Mouse (Mus musculus): ENCODE results near the gene Cldn12.
A peak's percentile ranks its signal among the peaks of the same experiment; 100 is the strongest.

Gene Cldn12

DNA sequence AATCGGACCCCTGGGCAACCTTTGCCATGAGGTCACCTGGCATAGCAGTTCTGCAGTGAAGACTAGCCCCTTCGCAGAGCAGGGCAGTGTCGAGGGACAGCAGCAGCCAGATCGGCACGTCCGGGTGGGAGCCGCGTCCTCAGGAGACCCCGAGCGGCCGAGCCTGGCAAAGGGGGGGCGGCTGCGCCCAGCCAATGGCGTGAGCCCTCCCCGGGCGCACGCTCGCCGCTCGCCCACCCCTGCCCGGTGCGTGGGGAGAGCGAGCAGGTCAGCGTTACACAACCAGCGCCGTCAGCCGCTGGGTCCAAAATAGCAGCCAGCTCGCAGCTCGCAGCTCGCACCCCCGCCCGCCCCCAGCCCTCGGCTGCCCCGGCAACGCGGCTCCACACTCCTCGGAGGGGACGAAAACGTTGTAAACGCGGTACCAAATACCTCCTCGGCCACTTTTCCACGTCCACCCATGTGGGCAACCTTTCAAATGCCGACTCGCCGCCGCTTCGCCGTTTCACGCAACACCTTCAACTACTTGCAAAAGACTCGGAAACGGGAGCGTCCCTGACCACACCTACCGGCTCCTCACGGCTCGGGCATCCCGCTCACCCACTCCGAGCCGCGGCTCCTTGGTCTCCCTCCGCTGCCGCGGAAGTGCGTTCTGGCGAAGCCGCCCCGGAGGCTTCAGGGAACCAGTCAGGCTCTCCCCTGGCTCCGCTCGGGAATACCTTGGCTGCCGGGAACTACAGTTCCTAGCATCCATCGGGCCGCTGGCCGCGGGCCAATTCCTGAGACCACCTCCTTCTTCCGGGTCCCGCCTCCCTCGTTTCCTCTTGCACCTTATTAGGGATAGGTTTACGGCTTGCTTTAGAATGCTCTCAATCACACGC lies at the start of gene Cldn12:
Gene Cldn12 (minus strand): TSS at position 763 of the 881 bp plus-strand sequence.
- peak; percentile 97 to 98 for DNase-seq (ENCODE audit: inconsistent age in 2 of 2, low spot score in 1 of 2)

DNA sequence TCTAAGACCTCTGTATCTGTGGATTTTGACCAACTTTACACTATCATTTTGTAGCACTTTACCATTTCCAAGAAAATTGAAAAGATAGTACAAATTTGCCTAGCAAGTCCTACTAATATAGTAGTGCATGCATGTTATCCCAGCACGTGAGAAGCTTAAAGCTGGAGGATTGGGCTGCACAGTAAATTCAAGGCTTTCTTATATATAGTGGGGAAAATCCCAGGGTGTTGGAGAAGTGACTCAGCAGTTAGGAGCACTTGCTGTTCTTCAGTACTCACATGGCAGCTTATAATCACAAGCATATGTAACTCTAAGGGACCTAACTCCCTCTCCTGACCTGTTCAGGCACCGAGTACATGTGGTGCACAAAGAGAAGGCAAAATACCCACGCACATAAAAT lies 47.7 kb upstream of the Cldn12 start:
- DNase-seq (ENCODE audit: inconsistent age in 2 of 2, low spot score in 1 of 2) = no peak

DNA sequence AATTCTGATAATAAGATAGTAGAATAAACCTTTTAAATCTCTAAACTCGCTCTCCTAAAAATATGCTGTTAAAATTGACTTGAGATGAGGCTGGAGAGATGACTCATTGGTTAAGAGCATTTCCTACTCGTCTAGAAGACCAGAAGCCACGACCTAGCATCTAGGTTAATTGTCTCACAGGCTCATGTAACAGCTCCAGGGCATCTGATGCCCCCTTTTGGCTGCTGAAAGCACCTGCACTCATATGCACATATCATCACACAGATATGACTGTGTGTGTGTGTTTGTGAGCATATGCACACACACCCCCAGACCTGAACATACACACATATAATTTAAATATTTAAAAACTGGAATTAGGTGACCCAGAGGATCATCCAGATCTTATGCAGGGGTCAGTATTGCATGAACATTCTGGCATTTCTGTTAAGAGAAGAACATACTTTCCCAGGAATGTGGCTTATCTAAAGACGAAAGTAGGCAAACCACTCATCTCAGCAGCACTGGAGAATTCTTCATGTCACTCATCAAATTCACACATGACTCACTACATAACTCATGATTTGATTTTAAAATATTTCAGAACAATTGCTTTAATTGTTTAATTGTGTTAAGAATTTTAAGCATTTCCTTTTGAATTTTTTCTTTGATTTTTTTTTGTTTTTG lies 46.4 kb upstream of the Cldn12 start:
- no peak for DNase-seq (ENCODE audit: inconsistent age in 2 of 2, low spot score in 1 of 2)

DNA sequence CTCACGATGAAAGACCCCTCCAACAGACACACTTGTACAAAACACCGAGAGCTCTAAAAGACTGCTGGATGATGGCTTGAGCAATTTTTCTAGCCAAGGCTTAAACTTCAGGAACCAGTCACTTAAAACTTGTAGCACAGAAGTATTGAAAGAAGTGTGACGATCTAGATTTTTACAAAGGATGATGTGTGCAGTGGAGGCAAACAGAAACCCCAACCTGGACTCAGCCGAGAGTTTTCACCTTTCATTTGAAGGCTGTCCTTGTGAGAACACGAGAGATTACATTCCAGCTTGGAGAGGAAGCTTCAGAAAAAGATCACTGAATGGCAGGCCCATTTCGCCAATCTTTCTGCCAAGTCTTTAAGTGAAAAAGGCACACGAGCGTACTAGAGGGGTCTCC lies 45.0 kb upstream of the Cldn12 start:
- DNase-seq (ENCODE audit: inconsistent age in 2 of 2, low spot score in 1 of 2) = no peak

DNA sequence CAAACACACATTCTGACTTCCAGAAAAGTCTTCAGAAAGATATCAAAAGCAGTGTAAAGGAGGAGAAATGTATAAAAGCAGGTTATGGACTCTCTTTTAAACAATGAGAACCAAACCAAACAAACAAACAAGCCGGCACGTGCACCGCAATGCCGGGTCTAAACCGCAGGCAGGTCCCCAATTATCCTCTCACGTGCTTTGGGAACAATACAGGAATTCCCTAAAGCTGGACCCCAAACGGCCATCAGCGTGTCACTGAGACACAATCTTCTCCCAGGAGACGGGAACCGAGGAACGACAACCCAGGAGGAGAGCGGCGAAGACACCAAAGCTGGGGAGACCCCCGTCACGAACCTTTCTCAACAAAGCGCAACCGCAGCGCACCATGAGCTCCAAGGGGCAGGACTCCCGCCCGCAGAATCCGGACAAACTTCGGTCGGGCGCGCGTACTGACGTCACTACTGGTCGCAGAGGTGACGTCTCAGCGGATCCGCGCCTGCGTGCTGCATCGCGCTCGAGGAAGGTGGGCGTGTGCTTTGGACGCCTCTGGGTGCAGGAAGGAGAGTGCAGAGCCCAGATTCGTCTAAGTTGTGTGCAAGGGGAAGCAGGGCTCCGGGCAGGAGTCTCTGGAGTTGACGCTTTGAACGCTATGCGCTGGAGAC lies 44.5 kb upstream of the Cldn12 start, which contains the start of gene Gtpbp10:
Gene Gtpbp10 (minus strand): TSS at position 460 of the 662 bp plus-strand sequence.
- peak; percentile 93 to 98 for DNase-seq (ENCODE audit: inconsistent age in 2 of 2, low spot score in 1 of 2)

DNA sequence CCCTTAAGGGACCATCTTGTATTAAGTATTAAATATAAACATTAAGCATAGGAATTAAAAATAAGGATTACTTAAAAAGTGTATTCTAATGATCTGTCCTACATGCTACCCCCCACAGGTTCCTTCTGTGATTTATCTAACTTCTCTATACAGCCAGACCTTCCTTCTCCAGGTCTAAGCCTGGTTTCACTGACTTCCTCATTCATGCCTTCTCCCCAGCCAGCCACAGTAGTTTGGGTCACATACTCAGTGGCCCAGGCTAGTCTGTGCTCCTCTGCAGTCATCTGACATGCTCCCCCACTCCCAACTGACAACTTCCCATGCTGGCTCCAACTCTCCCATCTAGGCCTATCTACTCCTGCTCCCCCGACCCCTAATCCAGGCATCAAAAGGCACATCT lies 36.4 kb upstream of the Cldn12 start:
- DNase-seq (ENCODE audit: inconsistent age in 2 of 2, low spot score in 1 of 2) = no peak

DNA sequence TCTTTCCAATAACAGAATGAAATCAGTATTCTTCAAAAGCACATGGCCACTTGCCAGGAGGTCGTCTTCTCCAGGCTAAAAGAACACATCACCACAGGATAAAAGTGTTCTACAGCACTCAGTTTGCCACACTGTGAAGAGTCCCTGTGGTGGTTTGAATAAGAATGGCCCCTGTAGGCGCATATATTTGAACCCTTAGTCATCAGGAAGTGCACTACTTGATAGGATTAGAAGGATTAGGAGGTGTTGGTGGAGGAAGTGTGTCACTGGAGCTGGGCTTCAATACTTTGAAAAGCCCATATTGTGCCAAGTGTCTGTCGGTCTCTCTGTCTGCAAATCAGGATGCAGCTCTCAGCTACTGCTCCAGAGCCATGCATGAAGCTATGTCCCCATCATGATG lies 25.6 kb upstream of the Cldn12 start:
- DNase-seq (ENCODE audit: inconsistent age in 2 of 2, low spot score in 1 of 2) = no peak

DNA sequence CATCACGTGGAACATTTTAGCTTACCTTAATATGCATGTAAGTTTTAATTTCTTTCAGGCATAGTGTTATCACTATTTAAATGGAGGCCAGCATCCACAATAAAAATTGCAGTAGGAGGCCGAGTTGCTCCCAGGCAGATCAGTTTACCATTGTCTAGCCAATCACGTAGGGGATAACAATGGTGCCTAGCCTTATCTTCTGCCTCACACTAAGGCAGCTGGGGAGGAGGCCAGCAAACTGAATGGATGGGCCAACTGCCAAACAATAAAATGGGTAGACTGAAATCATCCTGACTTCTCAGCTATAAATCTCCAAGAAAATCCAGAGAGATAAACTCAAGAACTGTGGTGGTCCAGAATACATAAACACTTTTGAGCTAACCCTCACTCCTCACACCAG lies 25.0 kb upstream of the Cldn12 start:
- DNase-seq (ENCODE audit: inconsistent age in 2 of 2, low spot score in 1 of 2) = no peak

DNA sequence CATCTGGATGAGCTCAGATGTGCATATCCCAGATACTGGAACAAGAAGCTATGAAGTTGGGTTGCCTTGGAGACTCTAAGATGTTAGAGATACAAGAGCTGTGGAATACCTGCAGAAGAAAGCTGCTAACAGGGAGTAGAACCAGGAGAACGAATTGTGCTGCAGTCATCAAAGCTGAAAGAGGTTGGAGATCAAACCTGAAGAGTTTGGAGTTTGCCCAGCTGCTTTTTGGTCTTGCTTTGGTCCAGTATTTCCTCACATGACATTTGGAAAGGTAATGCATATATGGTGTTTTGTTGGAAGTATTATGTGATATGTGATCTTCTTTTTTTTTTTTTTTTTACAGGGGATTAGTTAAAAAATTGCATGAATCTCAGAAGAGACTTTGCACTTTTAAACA lies 21.4 kb upstream of the Cldn12 start:
- DNase-seq (ENCODE audit: inconsistent age in 2 of 2, low spot score in 1 of 2) = no peak

DNA sequence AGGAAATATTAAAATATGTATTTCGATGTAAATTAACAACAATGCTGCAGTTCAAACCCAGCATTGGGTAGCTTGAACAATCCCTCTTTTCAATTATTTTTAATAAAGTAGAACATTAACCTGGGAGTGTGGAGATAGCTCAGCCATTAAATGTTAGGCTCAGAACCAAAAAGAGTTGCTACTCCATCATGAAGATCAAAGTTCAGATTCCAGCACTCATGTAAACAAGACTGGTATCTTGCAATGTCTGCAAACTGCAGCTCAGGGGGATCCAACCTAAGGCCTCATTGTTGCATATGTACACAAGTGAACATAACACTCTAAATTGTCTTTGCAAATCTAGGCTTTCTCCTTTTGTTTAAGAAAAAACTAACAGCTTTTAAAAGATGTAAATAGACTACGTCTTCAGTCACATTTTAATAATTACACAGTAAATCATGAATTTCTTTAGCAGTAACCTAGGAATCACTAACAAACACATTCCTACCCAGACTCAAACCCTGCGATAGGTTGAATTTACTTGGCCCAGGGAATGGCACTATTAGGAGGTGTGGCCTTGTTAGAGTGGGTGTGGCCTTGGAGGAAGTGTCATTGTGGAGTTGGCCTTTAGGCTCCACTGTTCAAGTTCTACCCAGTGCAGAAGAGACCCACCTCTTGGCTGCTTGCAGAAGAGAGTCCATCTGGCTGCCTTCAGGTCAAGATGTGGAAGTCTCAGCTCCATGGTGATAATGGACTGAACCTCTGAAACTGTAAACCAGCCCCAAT lies 19.1 kb upstream of the Cldn12 start:
- DNase-seq (ENCODE audit: inconsistent age in 2 of 2, low spot score in 1 of 2) = no peak

DNA sequence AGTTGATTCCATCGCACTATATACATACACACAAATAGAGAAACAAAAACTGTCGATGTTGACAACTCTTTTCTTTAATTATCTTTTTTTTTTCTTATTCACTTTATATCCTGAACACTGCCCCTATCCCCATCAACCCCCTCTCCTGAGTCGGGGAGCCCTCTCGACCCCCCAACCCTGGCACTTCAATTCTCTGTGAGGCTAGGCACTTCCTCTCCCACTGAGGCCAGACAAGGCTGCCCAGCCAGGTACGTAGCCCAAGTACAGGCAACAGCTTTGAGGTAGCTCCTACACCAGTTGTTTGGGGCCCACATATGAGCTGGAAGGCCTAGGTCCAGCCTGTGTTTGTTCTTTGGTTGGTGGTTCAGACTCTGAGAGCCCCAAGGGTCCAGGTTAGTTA lies 653 bp upstream of the Cldn12 start:
- DNase-seq (ENCODE audit: inconsistent age in 2 of 2, low spot score in 1 of 2) = peak in 1 of 2 experiments; percentile 18

DNA sequence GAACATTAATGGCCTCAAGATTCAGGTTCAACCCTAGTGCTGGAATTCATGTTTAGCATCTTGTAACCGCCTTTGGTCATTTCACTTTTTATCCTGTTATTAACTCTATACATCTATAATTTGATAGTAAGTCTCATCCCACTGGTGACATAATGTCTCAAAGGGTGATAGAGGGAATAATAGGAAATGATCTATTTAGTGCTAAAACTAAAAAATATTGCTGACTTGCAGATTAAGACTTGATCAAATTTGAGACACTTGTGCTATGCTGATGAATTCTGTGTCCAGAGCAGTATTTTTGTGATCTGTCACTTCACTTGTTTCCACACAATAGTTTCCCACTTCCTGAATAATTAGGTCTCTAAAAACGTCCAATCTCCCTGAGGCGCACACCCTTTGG lies 3.4 kb downstream of the Cldn12 start:
- no peak for DNase-seq (ENCODE audit: inconsistent age in 2 of 2, low spot score in 1 of 2)

DNA sequence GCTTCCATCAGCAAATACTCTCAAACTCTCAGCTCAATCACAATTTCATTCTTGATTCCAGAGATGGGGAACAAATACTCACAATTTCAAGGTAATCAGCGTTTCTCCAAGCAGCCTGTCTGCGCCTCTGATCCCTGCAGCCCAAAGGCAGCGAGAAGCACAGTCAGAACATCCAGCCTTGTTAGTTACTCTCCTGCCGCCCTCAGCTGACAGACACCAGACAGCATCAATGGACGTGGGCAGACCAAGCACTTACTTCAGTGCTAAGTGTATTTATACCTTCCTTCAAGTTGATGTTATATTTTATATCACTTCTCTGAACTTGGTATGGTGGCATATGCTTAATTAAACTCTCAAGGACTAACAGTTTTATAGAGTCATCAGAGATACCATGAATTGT lies 3.8 kb downstream of the Cldn12 start:
- DNase-seq (ENCODE audit: inconsistent age in 2 of 2, low spot score in 1 of 2) = no peak

DNA sequence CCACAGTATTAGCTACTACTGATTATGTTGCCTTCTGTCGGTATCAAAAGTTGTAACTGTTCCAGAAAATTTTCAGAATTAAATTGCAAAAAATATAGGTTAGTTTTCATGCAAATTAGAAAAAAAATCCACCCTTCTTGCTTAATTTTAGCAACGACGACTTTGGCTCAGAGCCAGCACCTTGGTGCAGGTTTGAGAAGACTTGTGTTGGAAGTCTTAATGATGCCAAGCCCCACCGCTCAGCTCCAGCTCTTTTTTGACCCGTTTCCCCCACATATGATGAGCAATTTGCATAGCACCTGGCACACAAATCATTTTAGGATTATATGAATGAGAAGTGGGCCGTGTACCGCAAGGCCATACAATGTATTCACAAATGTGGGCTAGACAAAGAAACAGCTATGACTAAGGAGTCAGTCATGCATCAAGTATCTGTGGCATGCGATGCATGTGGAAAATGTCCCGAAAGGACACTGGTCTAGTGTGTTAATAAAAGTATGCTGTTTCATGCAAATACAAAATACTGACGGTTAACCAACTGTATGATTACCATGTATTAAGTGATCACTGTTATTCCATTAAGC lies 4.4 kb downstream of the Cldn12 start:
- DNase-seq (ENCODE audit: inconsistent age in 2 of 2, low spot score in 1 of 2) = no peak

DNA sequence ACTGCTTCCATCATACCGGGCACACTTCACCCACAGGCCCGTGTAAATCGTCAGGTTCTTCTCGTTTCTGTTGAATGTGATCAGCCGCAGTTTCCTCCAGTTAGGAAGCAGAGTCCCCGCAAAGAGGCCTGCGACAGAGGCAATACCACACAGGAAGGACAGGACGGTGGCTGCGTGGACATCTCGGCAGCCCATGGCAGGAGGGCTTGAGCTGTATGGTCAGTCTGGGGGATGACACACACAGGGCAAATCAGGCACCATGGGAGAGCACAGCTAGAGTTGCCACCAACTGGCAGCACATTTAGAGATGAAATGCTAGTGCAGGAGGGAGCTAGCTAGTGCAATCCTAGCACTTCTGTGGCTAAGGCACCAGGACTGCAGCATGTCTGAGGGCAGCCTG lies 6.5 kb downstream of the Cldn12 start:
- no peak for DNase-seq (ENCODE audit: inconsistent age in 2 of 2, low spot score in 1 of 2)

DNA sequence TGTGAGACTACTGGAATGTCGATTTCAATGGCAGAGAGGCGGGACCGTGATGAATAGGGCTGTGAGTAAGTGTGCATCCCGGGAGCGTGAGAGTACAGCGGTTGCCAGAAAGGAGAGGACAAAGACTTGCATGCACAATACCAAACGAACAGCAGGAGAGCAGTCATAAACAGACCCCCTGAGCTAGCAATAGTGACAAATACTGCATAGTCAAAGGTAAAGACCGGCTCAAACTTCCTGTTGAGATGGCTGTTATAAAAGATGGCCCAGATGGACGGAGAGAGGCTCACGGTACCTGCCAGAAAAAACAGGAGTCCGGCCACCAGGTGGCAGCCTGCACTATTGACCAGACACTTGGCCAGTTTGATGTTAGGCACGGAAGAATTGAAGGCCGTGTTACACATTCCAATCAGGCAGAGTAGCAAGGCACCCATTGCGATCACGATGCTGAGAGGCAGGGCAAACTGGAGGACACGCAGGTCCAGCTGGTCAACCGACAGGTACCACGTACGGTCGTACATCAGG lies 7.0 kb downstream of the Cldn12 start:
- peak; percentile 58 to 87 for DNase-seq (ENCODE audit: inconsistent age in 2 of 2, low spot score in 1 of 2)

DNA sequence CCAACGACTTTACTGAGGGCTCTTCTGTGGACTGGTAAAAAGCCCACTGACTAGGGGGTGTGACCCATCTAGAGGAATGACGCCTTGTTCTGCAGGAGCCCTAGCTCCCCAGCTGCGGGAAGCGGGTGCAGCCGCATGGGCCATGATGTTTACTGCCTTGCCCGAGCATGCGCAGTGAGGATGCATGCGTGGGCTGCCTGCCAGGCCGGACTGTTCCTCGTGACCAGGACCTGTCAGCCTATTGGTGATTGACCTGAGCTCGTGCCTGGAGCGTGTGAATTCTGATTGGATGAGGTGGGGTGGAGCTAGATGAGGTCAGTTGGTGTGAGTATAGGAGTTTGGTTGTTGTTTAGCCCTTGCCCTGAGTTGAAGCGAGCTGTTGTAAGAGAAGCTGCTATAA lies 10.3 kb downstream of the Cldn12 start:
- peak in 1 of 2 experiments; percentile 16 for DNase-seq (ENCODE audit: inconsistent age in 2 of 2, low spot score in 1 of 2)

DNA sequence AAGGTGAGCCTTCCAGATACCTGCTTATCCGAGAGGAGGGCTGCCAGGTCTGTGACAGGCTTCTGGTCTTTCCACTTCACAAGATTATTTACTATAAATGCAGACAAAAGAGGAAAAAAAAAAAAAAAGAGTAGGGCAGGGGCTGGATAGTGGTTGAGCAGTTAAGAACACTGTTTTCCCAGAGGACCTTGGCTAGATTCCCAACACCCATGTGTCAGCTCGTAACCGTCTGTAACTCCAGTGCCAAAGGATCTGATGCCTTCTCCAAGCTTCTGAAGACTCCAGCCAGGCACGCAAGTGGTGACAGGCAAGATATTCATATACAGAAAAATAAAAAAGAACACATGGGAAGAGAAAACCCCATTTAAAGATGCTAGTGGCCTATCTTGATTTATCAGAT lies 11.4 kb downstream of the Cldn12 start:
- DNase-seq (ENCODE audit: inconsistent age in 2 of 2, low spot score in 1 of 2) = peak in 1 of 2 experiments; percentile 56

DNA sequence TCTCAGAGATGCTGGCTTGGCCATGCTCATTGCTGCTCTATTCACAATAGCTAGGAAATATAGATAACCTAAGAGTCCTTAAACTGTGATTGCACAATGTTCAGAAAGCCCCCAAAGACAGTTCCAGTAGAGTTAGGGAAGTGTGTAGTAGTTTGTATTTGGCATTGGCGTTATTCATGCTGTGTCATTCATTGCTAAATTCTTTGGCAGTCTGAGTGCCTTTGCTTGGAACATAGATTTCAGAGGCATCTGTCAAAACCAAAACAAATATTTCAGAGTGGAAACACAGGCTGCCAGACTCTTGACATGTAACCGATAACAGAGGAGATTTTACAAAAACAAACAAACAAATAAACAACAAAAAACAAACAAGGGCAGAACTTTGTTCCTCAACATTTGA lies 13.2 kb downstream of the Cldn12 start:
- peak in 1 of 2 experiments; percentile 55 for DNase-seq (ENCODE audit: inconsistent age in 2 of 2, low spot score in 1 of 2)

DNA sequence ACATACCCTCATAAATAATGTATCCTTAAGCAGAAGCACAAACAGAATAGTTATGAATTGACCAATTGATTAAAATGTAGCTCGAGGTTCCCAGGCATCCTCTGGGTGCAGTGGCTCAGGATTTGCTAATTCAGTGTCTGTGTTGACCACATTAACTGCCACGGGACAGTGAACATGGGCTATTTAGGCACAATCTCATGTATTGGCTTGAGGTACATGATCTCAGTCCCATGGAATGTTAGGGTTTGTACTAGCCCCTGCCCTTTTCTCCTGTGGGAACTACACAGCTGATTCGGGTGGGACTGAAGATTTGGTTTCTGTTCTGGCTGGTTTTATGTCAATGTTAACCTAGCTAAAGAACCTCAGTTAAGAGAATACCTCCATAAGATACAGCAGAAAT lies 18.4 kb downstream of the Cldn12 start:
- no peak for DNase-seq (ENCODE audit: inconsistent age in 2 of 2, low spot score in 1 of 2)

Data from adrenal gland, adult (tissue).